Mouse (Mus musculus): ENCODE measurements around the gene Gm10717.
"Not testable (repeated sequence)": the region's sequence is repeated elsewhere in the genome, so short reads cannot be mapped to it uniquely, and the experiment has no call there.

- not testable (repeated sequence) for TF ChIP-seq CTCF (IDR thresholded peaks at IDR 0.05; ENCODE audit: insufficient read depth, low read length); POLR2A (IDR thresholded peaks at IDR 0.05; ENCODE audit: borderline replicate concordance, extremely low read depth, low read depth, low read length)
Measured at GRCm38 (mm10) chr9:3023985-3024648, 1.1 kb upstream of the Gm10717 start.

Data from lung, adult 2 months (tissue).